Mouse (Mus musculus) left cerebral cortex, adult 2 months (tissue): Measurements from ENCODE around the gene D430042O09Rik. TPM values are rescaled to one million over a fixed set of nuclear protein-coding genes. Genes with fewer than 3 reads are reported as not detected.

Experiments used
- DNase-seq, 2 experiments: peaks; one replicate each; pipeline ENCODE4 v3.0.0; 2021 to 2022; ENCODE audit warnings: low spot score in 2 of 2, mixed read lengths in 1 of 2; ENCODE audit errors: extremely low spot score in 1 of 2
- H3K27ac ChIP-seq: fragments of 200-600 bp; 2 replicates; pipeline ENCODE4 v1.8.1; 2022
- H3K4me3 ChIP-seq: fragments of 200-600 bp; 2 replicates; pipeline ENCODE4 v1.8.1; 2022
- CTCF ChIP-seq: fragments of 200-600 bp; IDR thresholded peaks from 2 replicates; pipeline ENCODE4 v1.8.1; 2022; ENCODE audit warnings: antibody characterized with exemption, mild to moderate bottlenecking, moderate library complexity
- intact Hi-C: fragments of 180-260 bp; cut with DNase I; formaldehyde crosslinking; loops from one replicate; pipeline ENCODE4 v1.15.1; 2025
- total RNA-seq, 2 experiments: library from RNA; stranded (reverse); gene quantifications; 2 replicates each; pipeline ENCODE4 v1.2.3; 2021

D430042O09Rik gene
- total RNA-seq, 2 experiments from 2014 or later: 25.9 to 28.3 TPM

GRCm38 (mm10) chr7:125766976-125767831 lies 59.5 kb downstream of the D430042O09Rik start:
- intact Hi-C loops: loop anchor here (1.0 to 5.0 kb wide), 3 partner anchors 130 to 314 kb away; no protein-coding TSS in a partner anchor
- Histone ChIP-seq H3K4me3 (no peak overlapping the region), H3K27ac (peak overlapping the region; percentile 70)
- peak; percentile 74 to 82 for DNase-seq
- peak; percentile 80 for TF ChIP-seq CTCF

- intact Hi-C loops: loop anchor here (2.0 to 5.0 kb wide), 2 partner anchors 74 to 81 kb away; no protein-coding TSS in a partner anchor
- Histone ChIP-seq H3K4me3 (no peak overlapping the region), H3K27ac (peak overlapping the region; percentile 74)
- no peak for TF ChIP-seq CTCF
- DNase-seq: peak in 1 of 2 experiments; percentile 29
Observed at GRCm38 (mm10) chr7:125772961-125773571, 65.4 kb downstream of the D430042O09Rik start.

GRCm38 (mm10) chr7:125783206-125783605 lies 75.5 kb downstream of the D430042O09Rik start:
- TF ChIP-seq CTCF: peak; percentile 23
- intact Hi-C loops: no loop called here
- no peak for DNase-seq
- no peak overlapping the region for H3K4me3 ChIP-seq
- no peak overlapping the region for H3K27ac ChIP-seq

DNA sequence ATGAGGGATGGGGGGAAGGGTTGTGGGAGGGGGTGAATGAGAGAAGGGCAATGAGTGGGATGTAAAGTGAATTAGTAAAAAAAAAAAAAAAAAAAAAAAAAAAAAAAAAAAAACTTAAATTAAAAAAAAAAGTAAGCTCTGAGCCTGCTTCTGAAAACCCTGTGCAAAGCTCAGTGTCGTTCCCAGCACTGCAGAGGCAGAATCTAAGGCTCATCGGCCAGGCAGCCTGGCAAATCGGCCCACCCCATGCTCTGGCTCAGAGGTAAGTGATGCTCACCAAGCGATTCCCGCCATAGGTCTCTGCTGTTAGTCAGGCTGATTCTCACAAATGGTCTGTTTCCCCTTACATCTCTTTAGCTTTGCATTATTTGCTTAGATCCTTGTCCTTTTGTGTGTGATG lies 78.4 kb downstream of the D430042O09Rik start:
- intact Hi-C loops: no loop called here
- no peak for TF ChIP-seq CTCF
- H3K27ac ChIP-seq: no peak overlapping the region
- no peak for DNase-seq
- no peak overlapping the region for H3K4me3 ChIP-seq

GRCm38 (mm10) chr7:125787046-125787445 lies 79.4 kb downstream of the D430042O09Rik start:
- H3K27ac ChIP-seq: no peak overlapping the region
- no peak for DNase-seq
- no peak for TF ChIP-seq CTCF
- no peak overlapping the region for H3K4me3 ChIP-seq
- intact Hi-C loops: no loop called here

DNA sequence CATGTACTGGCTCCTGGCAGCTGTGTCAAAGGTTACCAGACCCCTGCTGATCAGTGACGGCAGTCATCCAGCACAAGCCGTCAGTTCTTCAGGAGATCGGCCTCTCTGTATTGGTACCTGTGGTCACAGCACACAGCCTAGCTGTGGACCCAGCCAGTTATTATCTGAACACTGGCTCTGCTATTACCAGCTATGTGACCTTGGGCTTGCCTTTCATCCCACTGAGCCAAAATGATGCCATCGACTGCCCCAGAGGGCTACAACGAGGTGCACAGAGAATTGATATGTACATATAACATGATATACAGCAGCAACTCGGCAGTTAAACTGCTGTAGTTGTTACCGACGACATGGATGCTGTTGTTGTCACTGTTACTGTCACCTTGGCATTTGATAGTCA lies 82.4 kb downstream of the D430042O09Rik start:
- Histone ChIP-seq H3K27ac (no peak overlapping the region), H3K4me3 (no peak overlapping the region)
- intact Hi-C loops: no loop called here
- no peak for TF ChIP-seq CTCF
- no peak for DNase-seq

DNA sequence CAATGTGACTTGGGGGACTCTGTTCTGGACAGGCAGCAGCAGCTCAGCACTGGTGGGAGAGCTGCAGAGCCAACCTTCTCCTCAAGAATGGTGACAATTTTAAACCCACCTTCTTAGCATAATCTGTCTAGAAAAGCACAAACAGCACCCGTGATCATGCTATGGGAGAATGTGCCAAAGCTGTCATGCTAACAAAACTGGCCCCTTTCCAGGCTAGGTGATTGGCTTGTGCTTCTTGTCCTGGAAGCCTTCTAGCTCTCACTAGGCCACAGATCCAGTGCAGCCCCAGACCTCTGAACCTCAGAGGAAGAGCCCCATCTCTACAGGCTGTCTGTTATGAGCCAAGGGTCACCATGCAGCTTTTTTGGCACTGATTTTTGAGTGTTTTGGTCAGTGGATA lies 98.9 kb downstream of the D430042O09Rik start:
- DNase-seq: no peak
- Histone ChIP-seq H3K27ac (no peak overlapping the region), H3K4me3 (no peak overlapping the region)
- intact Hi-C loops: no loop called here
- no peak for TF ChIP-seq CTCF

DNA sequence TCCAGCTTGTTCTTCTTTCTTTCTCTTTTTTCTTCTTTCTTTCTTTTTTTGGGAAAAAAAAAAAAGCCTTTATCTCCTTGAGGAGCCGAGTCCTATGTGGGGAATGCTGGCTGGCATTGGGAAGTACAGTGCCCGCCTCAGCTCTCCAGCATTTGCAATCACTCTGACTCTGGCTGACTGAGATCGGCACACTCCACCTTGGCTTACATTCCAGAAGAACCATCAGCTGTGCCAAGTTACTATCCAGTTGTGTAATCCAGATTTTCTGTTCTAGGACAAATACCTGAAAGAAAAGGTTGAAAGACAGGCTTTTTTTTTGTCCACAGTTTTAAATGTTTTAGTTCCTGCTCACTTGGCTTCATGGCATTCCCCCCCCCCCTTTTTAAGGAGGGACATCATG lies 100.5 kb downstream of the D430042O09Rik start:
- DNase-seq: no peak
- TF ChIP-seq CTCF: no peak
- intact Hi-C loops: no loop called here
- Histone ChIP-seq H3K4me3 (no peak overlapping the region), H3K27ac (no peak overlapping the region)

DNA sequence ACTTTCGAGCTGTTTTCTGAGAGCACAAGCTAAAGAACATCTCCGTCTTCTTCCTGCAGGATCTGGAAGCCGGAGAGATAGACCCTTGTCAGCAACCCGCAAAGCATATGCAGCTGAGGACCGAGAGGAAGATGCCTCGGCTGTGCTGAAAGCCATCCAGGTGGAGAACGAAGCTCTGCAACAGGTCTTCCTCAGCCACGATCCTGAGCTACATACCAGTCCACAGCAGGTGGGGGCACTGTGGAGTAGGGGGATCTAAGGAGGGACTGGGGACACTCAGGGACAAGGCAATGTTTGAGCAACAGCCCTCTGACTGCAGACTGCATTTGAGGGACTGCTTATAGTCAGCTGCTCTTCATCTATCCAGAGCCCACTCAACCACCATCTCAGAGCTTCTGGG lies 105.0 kb downstream of the D430042O09Rik start:
- Histone ChIP-seq H3K4me3 (no peak overlapping the region), H3K27ac (no peak overlapping the region)
- intact Hi-C loops: no loop called here
- no peak for DNase-seq
- TF ChIP-seq CTCF: no peak; the same call in 1 of the 2 replicates

DNA sequence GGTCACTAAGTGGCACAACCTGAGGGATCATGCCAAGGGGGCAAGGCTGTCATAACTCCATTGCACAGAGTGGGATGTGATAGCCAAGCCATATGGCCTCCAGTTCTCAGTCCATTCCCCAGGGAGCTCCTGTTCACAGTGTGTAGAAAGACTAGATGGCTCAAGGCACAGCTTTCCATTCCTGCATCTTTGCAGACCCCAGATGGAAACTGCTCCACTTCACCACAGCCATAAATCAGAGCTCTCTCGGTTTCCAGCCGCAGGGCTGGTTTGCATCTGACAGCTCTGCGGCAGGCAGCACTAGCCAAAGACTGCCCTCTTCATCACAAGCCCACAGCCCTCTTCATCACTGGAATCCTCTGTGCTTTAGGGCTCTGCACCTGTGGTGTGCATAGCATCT lies 108.0 kb downstream of the D430042O09Rik start:
- intact Hi-C loops: no loop called here
- TF ChIP-seq CTCF: no peak
- Histone ChIP-seq H3K4me3 (no peak overlapping the region), H3K27ac (no peak overlapping the region)
- no peak for DNase-seq

DNA sequence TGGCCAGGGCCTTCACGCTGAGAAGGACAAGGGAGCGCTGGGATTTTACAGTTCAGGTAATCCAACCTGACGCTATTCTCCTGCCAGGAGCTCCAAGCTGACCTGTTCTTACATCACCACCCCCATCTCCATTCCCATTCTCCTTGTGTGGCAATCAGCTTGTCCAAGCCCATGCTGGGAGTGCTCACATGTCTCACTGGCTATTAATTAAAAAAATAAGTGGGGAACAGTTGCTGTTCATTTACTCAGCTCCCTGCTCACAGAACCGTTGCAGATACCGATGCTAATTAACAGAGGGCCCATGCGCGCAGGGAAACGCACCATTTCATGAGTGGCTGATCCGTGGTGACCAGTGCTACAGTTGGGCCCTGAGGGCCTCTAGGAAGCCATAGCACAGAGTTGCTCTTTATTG lies 110.6 kb downstream of the D430042O09Rik start:
- intact Hi-C loops: no loop called here
- H3K27ac ChIP-seq: no peak overlapping the region
- DNase-seq: no peak
- H3K4me3 ChIP-seq: no peak overlapping the region
- no peak for TF ChIP-seq CTCF

DNA sequence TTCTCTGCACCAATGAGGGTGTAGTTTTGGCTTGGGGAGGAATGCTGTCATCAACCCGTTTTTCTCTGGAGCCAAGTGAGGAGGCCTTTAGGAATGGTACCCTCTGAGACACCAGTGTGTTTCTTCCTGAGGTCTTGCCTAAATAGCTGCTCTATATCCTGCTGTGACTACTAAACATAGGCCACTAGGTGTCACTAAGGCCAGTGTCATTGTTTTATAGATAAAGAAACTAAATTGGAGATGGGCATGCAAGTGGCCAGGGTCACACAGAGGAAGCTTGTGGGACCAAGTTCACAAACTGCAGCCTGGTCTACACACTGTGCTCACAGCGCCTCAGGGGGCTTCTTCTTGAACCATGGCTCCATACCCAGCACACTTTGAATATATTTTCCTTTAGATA lies 112.5 kb downstream of the D430042O09Rik start:
- TF ChIP-seq CTCF: peak; percentile 43
- H3K27ac ChIP-seq: no peak overlapping the region
- intact Hi-C loops: loop anchor here (5.0 kb wide), 1 partner anchor 262 kb away; the partner anchor contains the start of gene Gsg1l
- no peak for DNase-seq
- H3K4me3 ChIP-seq: no peak overlapping the region
